Mouse (Mus musculus) left cerebral cortex, adult 18-20 months (tissue): Measurements from ENCODE around the gene Matn1. TPM values are rescaled to one million over a fixed set of nuclear protein-coding genes. Genes with fewer than 3 reads are reported as not detected.

Source experiments
- DNase-seq, 2 experiments: peaks; one replicate each; pipeline ENCODE4 v3.0.0; 2021 to 2022; ENCODE audit warnings: low spot score in 2 of 2, mixed read lengths in 1 of 2
- total RNA-seq, 2 experiments: library from RNA; stranded (reverse); gene quantifications; 2 replicates each; pipeline ENCODE4 v1.2.3; 2021

Gene Matn1
- total RNA-seq, 2 experiments from 2014 or later, result 0.54 to 0.88 TPM

GRCm38 (mm10) chr4:130978981-130979380 lies 34.8 kb downstream of the Matn1 start:
- DNase-seq, result no peak

- no peak for DNase-seq
These were observed 40.4 kb downstream of the Matn1 start for GRCm38 (mm10) chr4:130984416-130985182.

GRCm38 (mm10) chr4:130987046-130987445 lies 42.9 kb downstream of the Matn1 start:
- DNase-seq, result no peak

GRCm38 (mm10) chr4:130988219-130988839 lies 44.1 kb downstream of the Matn1 start:
- no peak for DNase-seq

GRCm38 (mm10) chr4:130989146-130989545 lies 45.0 kb downstream of the Matn1 start:
- DNase-seq, result no peak

- DNase-seq, result no peak
These were observed 46.8 kb downstream of the Matn1 start for GRCm38 (mm10) chr4:130990966-130991365.

- DNase-seq, result no peak
These were observed 50.4 kb downstream of the Matn1 start for GRCm38 (mm10) chr4:130994556-130994955.

GRCm38 (mm10) chr4:130999744-131000527 lies 55.8 kb downstream of the Matn1 start:
- no peak for DNase-seq

- no peak for DNase-seq
These were observed 56.5 kb downstream of the Matn1 start for GRCm38 (mm10) chr4:131000614-131001178.

Other genes with a start within 250 kb of the Matn1 start
- gene Sdc3, start 151.8 kb upstream of the Matn1 start, total RNA-seq, result 100 to 1,000 TPM; 150 to 156 TPM
- gene Laptm5, start 31.3 kb upstream of the Matn1 start, total RNA-seq, result 10 to 100 TPM; 34.2 to 35.2 TPM